Mouse (Mus musculus) mouse embryonic stem cell (cell line): ENCODE measurements at regions not wholly inside any gene's neighbourhood (a gene's known extent, or its start where the extent isn't known, plus 50 kb on each side); places are given as distances from the start of the nearest gene placed in this dataset.

ENCODE experiments used
- in situ Hi-C, 2 experiments: fragments of 300-500 bp; cut with MboI; formaldehyde crosslinking; loops; 1 replicate in 1 of 2; 3 replicates in 1 of 2; pipeline ENCODE4 v1.14.3; 2019 to 2020; ENCODE audit warnings: low sequenced_read_pairs in 2 of 2, low pct_unique_long_range_greater_than_20kb in 1 of 2, mixed read lengths in 1 of 2; ENCODE audit not compliant: unreplicated experiment in 1 of 2

DNA sequence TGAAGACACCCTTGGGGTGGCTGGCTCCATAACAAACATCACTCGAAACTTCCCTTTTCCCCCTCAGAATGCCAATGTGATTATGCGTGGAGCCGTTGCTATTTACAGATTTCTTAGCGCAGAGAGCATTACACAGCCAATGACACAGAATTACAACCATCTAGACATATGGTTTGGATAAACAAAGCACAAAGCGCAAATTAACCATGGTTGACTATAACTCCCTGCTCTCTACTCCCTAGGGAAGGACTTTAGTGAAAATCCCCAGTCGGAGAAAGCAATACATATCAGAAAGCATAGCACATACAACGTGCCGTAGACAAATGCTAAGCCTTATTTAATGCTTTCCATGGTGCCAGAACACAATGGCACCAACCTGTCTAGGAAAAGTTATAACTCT, 131.8 kb downstream of the Tshz3 start:
- in situ Hi-C loops, result no loop called here

DNA sequence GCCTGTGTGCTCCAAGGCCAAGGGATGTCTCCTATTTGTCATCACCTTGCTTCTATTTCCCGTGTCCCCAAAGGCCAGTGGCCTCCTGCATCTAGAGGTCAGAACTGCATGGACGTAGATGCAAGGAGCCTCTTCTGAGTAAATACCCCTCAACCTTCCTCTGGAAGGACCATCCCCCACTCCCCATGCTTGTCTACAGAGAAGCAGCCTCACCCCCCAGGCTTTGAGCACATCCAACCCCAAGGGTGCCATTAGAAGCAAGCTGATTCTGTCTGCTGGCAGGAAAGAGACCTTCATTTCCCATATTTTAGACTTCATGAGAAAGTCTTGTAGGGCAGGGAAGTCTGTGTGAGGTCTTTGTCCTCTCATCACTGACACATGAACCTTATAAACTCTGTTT, 132.2 kb downstream of the Tshz3 start:
- in situ Hi-C loops, result no loop called here

DNA sequence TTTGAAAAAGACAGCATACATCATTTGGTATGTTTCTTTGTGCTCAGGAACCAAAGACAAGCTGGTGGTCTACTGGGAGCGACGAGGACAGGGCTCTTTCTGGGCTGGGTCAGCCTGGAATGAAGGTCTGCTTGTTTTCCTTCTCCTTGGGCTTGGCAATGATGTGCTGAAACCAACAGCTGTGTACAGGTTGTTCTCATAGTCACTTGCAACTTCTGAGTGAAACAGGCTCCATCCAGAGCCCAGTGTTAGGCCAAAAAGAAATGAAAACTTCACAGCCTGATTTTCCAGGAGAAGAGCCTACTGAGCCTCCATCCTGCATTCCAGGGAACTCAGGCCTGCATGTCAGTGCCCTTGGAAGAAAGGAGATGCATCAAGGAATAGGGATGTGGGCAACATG, 150.4 kb downstream of the Tshz3 start:
- in situ Hi-C loops, result no loop called here

DNA sequence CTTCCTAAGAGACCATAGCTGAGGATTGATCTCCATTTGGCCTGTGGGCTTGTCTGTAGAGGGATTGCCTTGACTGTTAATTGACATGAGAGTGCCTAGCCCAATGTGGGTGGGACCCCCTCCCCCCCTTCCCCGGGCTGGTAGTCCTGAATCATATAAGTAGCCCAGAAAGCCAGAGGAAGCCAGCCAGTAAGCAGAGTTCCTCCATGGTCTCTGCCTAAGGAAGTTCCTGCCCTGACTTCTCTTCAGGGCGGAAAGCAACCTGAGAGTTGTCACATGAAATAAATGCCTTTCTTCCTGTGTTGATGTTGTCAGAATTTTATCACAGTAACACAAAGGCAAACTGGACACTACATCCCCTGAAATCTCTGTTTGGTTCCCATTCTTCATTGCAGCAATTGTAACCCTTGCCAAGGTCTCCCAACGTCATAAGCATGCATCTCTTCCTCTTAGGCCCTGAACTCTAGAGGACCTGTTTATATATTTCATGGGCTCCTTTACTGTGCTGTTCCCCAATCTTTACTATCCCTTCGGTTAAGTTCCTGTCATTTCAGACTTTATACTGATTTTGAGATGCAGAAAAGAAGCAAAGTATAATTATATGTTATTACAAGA, 153.5 kb downstream of the Tshz3 start:
- in situ Hi-C loops, result no loop called here

- in situ Hi-C loops, result no loop called here
Measured at GRCm38 (mm10) chr7:36854308-36854707, 156.4 kb downstream of the Tshz3 start.

- in situ Hi-C loops, result no loop called here
Measured at GRCm38 (mm10) chr7:36859428-36859827, 161.5 kb downstream of the Tshz3 start.

GRCm38 (mm10) chr7:36862481-36862880, 164.6 kb downstream of the Tshz3 start:
- in situ Hi-C loops, result no loop called here

GRCm38 (mm10) chr7:36863745-36864144, 165.8 kb downstream of the Tshz3 start:
- in situ Hi-C loops, result no loop called here

DNA sequence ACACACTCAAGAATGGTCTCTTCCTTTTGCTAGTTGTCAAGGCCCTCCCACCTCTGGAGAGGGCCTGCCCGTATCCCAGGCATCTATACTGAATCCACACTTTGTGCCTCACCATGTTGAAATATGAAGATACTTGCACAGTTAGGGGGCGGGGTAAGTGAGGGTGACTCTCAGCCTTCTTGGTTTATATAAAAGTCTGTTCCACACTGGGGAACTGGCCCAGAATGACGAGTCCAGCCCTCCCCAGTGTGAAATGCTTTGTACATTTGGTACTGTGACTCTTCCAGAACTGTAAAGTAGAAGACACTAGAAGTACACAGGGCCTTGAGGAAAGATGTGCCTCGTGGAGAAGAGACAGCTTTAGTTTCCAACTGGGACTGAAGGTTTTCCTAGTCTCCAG, 166.8 kb downstream of the Tshz3 start:
- in situ Hi-C loops, result no loop called here

DNA sequence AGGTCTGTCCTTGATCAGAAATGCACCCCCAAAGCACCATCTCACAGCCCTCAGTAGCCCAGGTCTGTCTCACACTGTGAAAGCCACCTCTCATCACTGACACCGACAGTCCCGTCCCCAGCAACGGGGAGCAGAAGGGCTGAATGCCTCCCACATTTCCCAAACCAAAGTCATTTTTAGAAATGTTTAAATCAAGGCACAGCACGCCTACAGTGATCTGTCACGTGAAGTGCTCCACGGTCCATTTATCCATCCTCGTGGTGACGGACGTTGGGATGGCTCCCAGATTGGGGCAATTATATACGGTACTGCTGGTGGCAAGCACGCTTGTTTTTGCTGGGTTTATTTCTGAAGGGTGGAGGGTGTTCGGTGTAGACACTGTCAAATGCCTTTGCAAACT, 168.7 kb downstream of the Tshz3 start:
- in situ Hi-C loops, result no loop called here

DNA sequence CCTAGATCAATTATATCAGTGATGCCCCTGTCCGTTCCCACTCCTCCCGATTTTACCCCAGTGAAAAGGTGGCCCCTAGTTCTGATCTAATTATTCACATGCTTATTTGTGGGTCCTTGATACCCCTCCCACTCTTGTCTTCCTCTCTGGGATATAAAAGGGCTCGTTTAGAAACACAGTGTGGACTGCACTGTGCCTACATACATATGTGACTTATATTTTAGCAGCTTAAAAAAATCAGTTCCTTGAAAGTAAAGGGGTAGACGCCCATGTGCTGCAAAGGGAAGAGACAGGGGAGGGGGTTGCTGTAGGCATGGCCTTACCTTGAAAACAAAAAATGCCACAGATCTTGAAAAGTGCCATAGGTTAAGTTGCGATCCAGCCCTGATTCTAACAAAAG, 176.1 kb downstream of the Tshz3 start:
- in situ Hi-C loops, result no loop called here

GRCm38 (mm10) chr7:36877686-36878085, 179.8 kb downstream of the Tshz3 start:
- in situ Hi-C loops, result no loop called here

GRCm38 (mm10) chr7:36892776-36893500, 195.0 kb downstream of the Tshz3 start:
- in situ Hi-C loops, result no loop called here

DNA sequence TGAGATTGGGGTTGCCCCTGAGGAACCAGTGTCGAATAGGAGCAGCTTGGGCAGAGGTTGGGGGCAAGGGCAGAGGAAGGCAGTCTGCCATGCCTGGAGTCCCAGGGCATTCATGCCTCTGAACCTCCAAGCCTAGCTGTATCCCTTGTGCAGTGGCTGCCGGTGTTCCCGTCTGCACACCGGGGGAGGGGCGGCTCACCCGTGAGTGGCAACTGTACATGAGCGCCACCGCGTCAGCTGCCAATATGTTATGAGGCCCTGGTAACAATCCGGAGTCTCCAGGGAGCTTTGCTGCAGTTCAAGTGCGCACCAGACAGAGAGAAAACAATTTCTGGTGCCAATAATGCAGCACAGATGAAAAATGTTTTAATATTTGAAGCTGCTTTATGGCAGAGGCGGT, 198.4 kb downstream of the Tshz3 start:
- in situ Hi-C loops, result no loop called here

GRCm38 (mm10) chr7:36901537-36901936, 203.6 kb downstream of the Tshz3 start:
- in situ Hi-C loops, result loop anchor here in 1 of 2 experiments (25.0 kb wide), 1 partner anchor 111 kb away; no protein-coding TSS in a partner anchor

- in situ Hi-C loops, result loop anchor here in 1 of 2 experiments (25.0 kb wide), 1 partner anchor 99 kb away; no protein-coding TSS in a partner anchor
Measured at GRCm38 (mm10) chr7:36913304-36913703, 215.4 kb downstream of the Tshz3 start.

DNA sequence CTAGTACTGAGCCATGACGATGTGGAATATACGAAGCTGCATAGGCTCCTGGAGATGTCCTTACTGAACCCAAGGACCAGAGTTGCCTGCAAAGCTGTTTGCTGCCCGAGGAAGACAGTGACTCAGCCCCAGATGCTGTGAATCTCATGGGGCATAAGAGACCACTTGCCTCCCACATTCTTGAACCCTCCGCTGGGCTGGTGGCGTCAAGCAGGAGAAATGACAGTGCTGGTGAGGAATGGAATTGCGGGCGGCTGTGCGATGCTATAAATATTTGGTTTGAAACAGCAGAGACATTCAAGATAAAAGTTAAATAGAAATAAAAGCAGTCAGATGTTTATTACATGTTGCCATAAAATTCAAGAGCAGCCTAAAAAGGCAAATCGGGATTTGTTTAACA, 216.3 kb downstream of the Tshz3 start:
- in situ Hi-C loops, result loop anchor here in 1 of 2 experiments (25.0 kb wide), 1 partner anchor 98 kb away; no protein-coding TSS in a partner anchor

DNA sequence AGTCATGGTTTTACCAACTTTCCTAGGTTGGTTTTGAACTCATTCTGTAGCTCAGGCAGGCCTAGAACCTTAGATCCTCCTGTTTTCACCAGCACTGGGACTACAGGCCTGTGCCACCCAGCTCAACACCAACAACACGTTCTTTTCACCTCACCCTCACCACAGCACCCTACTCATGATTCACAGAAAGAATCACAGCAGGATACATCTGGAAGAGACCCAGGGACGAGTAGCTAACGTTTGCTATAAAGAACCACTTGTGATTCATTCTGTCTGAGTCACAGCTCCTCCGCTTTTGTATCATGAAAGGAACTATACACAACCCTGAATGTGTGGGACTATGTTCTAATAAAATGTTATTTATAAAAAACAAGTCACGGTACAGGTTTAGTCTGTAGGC, 217.3 kb downstream of the Tshz3 start:
- in situ Hi-C loops, result loop anchor here in 1 of 2 experiments (25.0 kb wide), 1 partner anchor 97 kb away; no protein-coding TSS in a partner anchor

DNA sequence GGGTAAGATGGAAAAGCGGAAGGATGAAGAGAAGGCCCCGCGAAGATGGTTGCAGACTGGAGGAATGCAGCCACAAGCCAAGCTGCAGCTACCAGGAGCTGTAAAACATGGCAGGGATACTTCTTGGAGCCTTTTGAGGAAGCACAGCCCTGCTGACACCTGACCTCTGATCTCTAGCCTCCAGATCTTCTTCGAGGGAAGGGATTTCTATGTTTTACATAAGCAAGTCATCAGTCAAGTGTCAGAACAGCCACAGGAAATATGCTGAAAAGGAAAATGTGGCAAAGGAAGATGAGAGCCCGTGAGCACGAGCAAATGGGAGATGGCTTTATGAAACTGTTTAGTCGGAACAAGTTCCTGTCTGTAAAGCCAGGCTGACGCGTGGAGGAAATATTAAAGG, 219.1 kb downstream of the Tshz3 start:
- in situ Hi-C loops, result loop anchor here in 1 of 2 experiments (25.0 kb wide), 1 partner anchor 95 kb away; no protein-coding TSS in a partner anchor

- in situ Hi-C loops, result loop anchor here in 1 of 2 experiments (25.0 kb wide), 1 partner anchor 93 kb away; no protein-coding TSS in a partner anchor
Measured at GRCm38 (mm10) chr7:36919413-36919812, 221.5 kb downstream of the Tshz3 start.
